Mouse (Mus musculus) retina, postnatal 1 day (tissue): ENCODE results near the gene Tex46.

Source experiments
- DNase-seq: peaks from one replicate; pipeline ENCODE4 v3.0.0-alpha.2; 2012

Tex46 gene

DNA sequence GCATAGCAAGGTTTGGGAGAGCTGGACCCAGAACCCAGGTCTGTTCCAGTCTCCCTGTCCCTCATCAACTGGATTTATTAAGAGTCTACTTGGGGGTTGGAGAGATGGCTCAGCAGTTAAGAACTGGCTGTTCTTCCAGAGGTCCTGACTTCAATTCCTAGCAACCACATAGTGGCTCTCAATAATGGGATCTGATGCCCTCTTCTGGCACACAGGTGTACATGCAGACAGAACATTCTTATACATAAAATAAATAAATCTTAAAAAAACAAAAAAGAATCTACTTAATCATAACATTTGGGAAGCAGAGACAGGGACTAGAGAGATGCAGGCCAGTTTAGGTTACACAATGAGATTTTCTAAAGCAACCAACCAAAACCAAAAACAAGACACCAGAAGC, 25.8 kb downstream of the Tex46 start:
- no peak for DNase-seq

DNA sequence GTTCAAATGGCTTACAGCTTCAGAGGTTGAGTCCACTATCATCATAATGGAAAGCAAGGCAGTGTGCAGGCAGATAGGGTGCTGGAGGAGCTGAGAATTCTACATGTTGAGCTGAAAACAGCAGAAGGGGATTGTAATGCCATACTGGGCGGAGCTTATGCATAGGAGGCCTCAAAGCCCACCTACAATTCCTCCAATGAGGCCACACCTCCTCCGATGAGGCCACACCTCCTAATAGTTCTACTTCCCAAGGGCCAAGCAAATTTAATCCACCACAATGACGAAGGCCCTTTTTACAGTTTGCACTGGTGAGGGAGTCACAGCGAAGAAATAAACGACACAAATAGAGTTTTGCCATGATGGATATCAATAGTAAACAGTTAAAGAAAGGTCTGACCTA, 26.3 kb downstream of the Tex46 start:
- peak; percentile 37 for DNase-seq

DNA sequence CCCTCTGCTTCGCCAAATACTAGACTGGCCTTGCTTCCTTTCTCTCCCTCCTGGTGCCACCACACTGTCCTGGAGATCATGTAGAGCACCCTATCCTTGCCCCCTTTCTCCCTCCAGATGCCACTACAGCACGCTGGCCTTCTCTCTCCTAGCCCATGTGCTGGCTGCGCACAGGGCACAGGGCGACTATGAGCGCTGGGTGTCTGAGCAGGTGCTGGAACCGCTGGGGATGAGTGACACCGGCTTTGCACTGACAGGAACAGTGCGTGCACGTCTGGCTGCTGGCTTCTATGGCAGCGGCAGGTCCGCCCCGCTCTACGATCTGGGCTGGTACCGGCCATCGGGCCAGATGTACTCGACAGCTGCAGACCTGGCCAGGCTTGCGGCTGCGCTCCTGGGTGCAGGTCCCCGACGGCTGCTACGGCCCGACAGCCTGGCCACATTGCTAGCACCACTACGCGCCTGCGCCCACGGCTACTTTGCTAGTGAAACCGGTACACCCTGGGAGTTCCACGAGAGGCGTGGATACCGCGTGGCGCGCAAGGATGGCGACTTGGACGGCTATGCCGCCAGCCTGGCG, 26.8 kb downstream of the Tex46 start:
- no peak for DNase-seq

DNA sequence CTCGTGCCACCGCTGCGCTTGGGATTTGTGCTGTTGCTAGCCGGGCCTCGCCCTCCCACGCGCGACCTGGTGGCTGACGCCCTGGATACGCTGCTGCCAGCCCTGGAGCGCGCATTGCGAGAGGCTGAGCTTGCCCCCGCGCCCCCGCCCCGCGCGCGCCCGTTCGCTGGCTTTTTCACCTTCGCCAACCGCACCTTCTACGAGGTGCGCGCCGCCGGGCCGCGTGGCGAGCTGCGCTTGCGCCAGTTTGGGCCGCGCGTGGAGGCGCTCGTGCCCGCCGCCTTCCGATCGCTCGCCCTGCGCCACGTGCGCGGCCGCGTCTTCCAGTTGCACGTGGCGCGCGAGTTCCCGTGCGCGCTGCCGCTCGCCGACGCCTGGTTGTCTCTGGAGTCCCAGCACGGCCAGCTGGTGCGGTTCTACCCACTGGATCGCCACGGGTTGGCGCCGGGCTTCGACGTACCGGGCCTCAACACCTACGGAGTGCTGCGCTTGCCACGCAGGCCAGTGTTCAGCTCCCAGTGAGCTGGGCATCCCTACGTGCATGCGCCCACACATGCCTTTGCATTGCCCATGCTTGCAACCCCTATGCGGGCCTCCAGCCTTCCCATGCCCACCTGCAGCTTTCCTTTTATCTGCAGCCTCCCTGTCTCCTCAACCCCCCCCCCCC, 27.5 kb downstream of the Tex46 start:
- peak; percentile 86 for DNase-seq

DNA sequence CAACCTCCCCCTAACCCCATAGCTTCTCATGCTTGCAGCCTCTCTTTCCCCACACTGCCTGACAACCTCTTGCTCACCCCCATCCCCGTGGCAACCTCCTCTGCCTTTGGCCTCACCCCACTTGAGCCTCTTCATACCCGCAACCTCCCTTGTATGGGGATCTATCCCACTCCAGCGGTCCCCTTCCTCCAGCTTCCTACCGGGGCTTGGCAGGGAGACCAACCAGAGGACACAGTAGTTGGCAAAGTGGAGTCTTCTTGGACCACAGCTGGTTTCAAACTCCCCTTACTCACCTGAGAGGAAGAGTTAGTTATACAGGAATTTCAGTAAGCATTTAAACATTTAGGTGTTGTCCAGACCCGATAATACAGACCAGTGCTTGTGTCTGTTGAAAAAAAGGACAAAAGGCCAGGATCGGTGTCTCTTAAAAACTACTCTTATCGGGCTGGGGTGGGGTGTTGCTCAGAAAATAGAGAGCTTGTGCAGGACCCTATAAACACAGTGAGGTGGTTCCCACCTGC, 28.1 kb downstream of the Tex46 start:
- DNase-seq: peak; percentile 19

DNA sequence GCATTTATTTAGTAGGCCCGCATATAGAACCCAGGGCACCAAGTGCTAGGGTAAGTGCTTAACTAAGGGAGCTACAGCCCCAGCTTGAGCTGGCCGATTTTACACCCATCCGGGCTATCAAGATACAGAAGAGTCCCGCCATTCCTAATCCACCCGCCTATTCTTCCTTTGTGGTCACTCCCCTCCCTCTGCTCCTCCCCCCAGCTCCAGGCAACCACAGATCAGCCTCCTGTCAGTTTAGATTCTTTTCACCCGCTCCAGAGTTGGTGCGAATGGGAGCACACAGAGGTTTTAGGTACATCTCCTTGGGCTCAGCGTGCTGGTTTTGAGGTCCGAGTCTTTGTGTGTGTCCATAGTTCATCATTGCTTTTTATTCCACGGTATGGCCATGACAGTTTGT, 28.7 kb downstream of the Tex46 start:
- peak; percentile 94 for DNase-seq

DNA sequence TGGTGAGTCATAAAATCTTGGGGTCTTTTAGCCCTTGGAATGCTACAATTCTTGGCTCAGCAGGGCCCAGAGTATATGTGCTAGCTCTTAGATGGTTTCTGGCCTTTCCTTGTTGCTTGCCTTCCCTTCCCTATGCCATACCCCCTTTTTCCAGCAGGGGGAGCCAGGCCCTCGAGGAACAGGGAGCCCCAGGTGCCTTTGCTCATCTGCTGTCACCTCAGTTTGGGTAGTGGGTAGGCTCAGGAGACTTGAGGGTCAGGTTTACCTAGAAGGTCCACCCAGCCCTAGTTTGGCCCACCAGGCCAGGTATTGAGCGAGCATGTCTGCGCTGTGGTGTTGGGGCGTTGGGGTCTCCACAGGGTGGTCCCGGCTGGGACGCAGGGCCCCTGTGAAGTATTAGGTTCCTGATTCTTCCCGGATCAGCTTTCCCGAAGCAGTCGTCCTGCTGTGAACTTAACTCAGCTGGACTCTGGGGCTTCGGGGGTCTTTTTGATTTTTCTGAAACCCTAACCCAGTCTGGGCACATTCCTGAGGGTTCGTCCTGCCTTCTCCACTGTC, 38.8 kb downstream of the Tex46 start:
- DNase-seq: peak; percentile 82

DNA sequence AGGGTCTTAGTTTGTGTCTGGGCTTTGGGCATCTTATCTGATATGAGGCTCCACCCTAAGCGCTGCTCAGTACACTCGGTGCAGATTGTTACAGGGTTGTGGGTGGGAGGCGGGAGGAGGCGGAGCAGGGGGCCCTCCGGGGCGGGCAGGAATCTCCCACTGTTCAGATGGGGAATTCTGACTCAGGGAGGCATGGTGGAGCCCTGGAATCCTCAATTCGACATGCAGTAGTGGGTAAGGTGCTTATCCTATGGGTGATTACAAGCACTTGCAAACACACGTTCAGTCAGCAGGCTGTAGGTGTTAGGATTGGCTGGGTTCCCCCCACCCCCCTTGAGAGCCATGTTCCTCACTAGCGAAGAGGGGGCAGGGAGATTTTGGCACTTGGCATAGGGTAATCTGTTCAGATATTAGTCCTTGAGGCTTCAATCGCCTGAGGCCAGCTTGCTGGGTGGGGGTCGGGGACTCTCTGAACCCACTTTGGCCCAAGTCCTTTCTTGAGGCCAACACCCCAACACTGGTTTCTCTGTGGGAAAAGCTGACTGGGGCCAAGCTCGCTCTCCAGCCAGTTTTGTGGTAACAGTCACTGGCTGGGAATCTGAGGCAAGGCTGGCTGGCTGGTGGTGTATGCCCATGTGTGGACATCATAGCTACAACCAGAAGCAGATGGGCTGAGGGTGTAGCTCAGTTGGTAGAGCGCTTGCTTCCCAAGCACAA, 39.4 kb downstream of the Tex46 start:
- DNase-seq: peak; percentile 25

DNA sequence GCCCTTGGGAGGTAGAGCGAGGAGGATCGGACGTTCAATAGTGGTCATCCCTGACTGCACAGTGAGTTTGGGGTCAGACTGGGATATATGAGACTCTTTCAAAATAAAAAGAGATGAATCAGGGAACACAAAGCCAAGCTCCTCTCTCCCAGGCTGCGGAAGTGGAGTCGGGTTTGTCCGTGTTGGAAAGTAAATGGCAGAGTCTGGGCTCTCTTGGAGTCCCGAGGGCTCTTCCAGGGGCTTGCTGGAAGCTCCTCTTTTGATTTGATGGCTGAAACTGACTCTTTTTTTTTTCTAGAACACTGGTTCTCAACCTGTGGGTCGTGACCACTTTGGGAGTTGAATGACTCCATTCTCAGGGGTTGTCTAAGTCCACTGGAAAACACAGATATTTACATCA, 40.0 kb downstream of the Tex46 start:
- DNase-seq: no peak

DNA sequence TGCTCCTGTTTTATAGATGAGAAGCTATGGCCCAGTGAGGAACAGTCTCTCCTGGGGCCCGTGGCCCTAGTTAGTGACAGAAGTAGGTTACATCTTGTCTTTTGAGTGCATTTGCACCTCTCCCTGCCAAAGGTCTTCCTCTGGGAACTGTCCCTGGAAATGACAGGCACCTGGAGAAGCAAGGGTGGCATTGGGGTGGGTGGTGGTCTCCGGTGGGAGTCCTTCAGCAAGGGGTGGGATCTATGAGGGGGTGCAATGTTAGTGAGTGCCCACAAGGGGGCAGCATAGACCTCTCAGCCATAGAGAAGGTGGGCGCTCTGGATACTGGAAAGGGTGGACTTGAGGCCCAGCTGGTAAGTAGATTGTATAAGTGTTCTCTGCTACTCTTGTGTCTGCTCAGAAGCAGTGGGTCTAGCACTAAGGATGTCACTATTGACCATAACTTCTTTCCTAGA, 41.1 kb downstream of the Tex46 start:
- DNase-seq: peak; percentile 80

DNA sequence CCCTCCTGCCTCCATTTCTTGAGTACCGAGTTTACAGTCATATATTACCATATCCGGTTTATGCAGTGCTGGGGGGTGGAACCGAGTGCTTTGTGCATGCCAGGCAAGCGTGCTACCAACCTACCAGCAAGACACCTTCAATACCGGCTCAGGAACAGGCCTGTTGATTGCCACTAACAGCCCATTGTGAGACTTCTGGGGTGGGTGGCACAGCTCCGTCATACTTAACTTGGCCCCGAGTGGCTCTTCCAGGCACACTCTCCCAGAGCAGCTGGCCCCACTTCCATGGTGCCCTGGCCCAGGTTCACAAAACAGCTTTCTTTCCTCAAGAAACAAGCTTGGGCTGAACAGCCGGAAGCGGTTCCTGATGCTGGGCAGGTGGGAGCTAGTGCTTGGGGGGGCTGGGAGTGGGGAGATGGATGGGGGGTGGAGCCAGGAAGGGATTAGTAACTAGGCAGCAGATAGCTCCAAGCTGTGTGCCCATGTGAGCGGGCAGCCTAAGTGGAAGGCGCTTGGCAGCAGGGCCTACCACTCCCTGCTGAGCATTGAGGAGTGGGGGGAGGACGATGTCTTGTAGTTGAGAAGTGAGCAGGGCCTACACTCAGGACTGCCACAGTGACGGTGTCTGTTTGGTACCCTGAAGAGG, 41.8 kb downstream of the Tex46 start:
- DNase-seq: peak; percentile 85

DNA sequence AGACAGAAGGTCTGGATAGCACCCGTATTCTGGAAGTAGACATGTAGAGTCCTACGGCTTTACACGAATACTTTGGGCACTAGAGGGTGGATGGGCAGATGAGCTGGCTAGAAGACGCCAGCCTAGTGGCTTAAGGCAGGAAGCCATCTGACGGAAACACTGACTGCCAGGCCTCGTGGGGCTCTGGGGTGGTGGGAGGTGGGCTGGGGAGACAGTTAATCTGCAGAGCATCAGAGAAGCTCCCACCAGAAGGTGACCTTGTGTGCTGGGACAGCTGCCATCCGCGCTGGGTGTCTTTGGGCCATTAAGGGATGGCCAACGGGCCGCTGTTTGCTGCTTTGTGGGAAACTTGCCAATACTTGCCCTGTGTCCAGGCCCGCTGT, 42.3 kb downstream of the Tex46 start:
- peak; percentile 77 for DNase-seq

DNA sequence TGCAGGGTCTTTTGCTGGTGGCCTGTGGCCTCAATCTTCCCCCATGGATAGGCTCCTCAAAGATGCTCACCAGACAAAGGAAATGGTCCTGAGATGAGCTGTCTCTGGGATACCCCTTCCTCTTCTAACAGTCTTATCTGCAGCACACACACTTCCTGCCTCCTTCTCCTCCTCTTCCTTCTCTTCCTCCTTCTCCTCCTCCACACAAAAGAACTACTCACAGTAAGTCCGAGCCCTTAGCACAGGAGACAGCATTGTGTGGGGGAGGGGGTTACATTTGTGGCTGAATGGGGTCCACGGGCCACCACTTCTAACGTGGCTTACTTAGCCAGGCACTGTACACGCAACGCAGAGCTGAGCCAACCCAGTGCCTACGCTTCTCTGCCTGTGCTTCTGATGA, 42.8 kb downstream of the Tex46 start:
- no peak for DNase-seq

DNA sequence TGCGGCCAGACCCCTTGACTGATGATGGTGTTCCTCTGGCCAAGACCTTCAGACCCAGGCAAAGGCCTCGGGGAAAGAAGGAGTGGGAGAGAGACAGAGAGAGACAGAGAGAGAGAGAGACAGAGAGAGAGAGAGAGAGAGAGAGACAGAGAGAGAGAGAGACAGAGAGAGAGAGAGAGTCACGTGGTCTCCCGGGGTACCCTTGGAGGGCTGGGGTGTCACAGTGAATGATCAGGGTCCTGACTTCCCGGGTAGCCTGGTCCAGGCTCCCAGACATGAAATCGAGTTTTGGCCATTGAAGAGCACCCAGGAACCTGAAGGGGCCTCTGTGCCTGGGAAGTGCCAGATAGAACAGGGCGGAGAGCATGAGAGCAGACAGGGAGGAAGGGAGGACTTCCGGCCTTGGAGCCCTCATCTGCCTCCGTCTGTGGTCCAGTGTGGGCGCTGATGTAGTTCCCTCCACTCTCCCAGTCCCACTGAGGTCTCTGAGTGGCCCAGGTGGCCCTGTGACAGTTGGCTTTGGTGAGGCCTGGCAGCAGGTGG, 43.5 kb downstream of the Tex46 start:
- no peak for DNase-seq

DNA sequence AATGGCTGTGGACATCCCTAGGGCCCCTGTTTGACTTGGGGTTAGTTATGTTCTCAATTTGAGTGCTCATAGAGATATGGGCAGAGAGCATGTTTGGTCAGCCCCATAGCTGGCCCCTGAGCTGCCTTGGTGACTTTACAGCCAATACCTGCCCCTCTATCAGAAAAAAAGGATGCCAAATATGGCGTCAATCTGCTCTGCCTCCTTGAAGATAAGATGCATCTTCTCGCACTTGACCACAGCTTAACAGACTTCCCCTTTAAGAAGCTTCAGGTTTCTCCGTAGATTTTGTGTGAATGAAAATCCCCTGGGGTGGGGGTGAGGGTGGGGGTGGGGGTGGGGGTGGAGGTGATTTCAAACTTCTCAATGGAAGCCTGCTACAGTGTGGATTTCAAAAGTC, 47.7 kb downstream of the Tex46 start:
- DNase-seq: no peak
